Mouse (Mus musculus) MEL (cell line): ENCODE measurements around the gene Rcc1l. TPM values are rescaled to one million over a fixed set of nuclear protein-coding genes. Genes with fewer than 3 reads are reported as not detected.

ENCODE experiments used
- DNase-seq: peaks from one replicate; pipeline ENCODE4 v3.0.0; 2011; ENCODE audit warnings: low read depth, low spot score
- H3K27ac ChIP-seq: 2 replicates; pipeline ENCODE4 v1.5.1; 2012; ENCODE audit warnings: low read depth, mild to moderate bottlenecking, control low read depth, low read length, moderate library complexity; ENCODE audit not compliant: control insufficient read depth
- H3K27me3 ChIP-seq, 2 experiments: fragments of 150-350 bp in 1 of 2; sonication (generic) in 1 of 2; 2 replicates each; pipeline ENCODE4 v1.6.1; 2012; ENCODE audit warnings: low read length in 2 of 2, mild to moderate bottlenecking in 2 of 2, improper control_type of control experiment in 1 of 2, moderate library complexity in 1 of 2; ENCODE audit not compliant: insufficient read depth in 2 of 2, control insufficient read depth in 1 of 2
- H3K36me3 ChIP-seq, 2 experiments: 2 replicates each; pipeline ENCODE4 v1.6.1; 2012 to 2014; ENCODE audit warnings: low read length in 2 of 2, improper control_type of control experiment in 1 of 2, inconsistent platforms in 1 of 2, mild to moderate bottlenecking in 1 of 2; ENCODE audit not compliant: insufficient read depth in 2 of 2, control insufficient read depth in 1 of 2
- H3K4me1 ChIP-seq, 2 experiments: fragments of 150-350 bp in 1 of 2; sonication (generic) in 1 of 2; 2 replicates each; pipeline ENCODE4 v1.6.1; 2012; ENCODE audit warnings: low read length in 2 of 2, improper control_type of control experiment in 1 of 2, mild to moderate bottlenecking in 1 of 2; ENCODE audit not compliant: insufficient read depth in 2 of 2, control insufficient read depth in 1 of 2
- H3K4me3 ChIP-seq, 2 experiments: fragments of 150-350 bp in 1 of 2; sonication (generic) in 1 of 2; 2 replicates each; pipeline ENCODE4 v1.5.1; 2012; ENCODE audit warnings: low read depth in 2 of 2, low read length in 2 of 2, mild to moderate bottlenecking in 2 of 2, moderate library complexity in 2 of 2, control low read depth in 1 of 2, improper control_type of control experiment in 1 of 2; ENCODE audit not compliant: control insufficient read depth in 1 of 2, insufficient read depth in 1 of 2
- H3K79me2 ChIP-seq: 2 replicates; pipeline ENCODE4 v1.6.1; 2012; ENCODE audit warnings: mild to moderate bottlenecking, low read length, moderate library complexity; ENCODE audit not compliant: control insufficient read depth, poor library complexity, insufficient read depth
- H3K9ac ChIP-seq: 2 replicates; pipeline ENCODE4 v1.6.1; 2012; ENCODE audit warnings: low read depth, mild to moderate bottlenecking, control low read depth, low read length, moderate library complexity; ENCODE audit not compliant: control insufficient read depth, poor library complexity, severe bottlenecking
- H3K9me3 ChIP-seq: fragments of 150-350 bp; sonication (generic); replicated peaks from 2 replicates; pipeline ENCODE4 v1.6.1; 2012; ENCODE audit warnings: mild to moderate bottlenecking, low read length, improper control_type of control experiment, moderate library complexity; ENCODE audit not compliant: insufficient read depth
- CHD2 ChIP-seq: IDR thresholded peaks from 2 replicates; pipeline ENCODE4 v1.6.1; 2011; ENCODE audit warnings: low read length, improper control_type of control experiment
- CTCF ChIP-seq, 3 experiments: IDR thresholded peaks in 2 of 3; conservative IDR thresholded peaks in 1 of 3; 2 replicates each; pipeline ENCODE4 v1.5.1; 2011 to 2012; ENCODE audit warnings: low read length in 3 of 3, low read depth in 2 of 3, mild to moderate bottlenecking in 2 of 3, improper control_type of control experiment in 1 of 3, inconsistent platforms in 1 of 3, mixed read lengths in 1 of 3, moderate library complexity in 1 of 3; ENCODE audit not compliant: control insufficient read depth in 1 of 3, insufficient read depth in 1 of 3, poor library complexity in 1 of 3, severe bottlenecking in 1 of 3
- ELF1 ChIP-seq: IDR thresholded peaks from 2 replicates; pipeline ENCODE4 v1.6.1; 2014; ENCODE audit warnings: low read depth, mild to moderate bottlenecking, inconsistent platforms, low read length, improper control_type of control experiment, moderate library complexity
- ETS1 ChIP-seq: IDR thresholded peaks from 2 replicates; pipeline ENCODE4 v1.6.1; 2012; ENCODE audit warnings: low read depth, mild to moderate bottlenecking, inconsistent platforms, low read length, improper control_type of control experiment, moderate library complexity
- GATA1 ChIP-seq: IDR thresholded peaks from 2 replicates; pipeline ENCODE4 v1.6.1; 2011; ENCODE audit warnings: low read depth, low read length, improper control_type of control experiment
- HCFC1 ChIP-seq: IDR thresholded peaks from 2 replicates; pipeline ENCODE4 v1.6.1; 2012; ENCODE audit warnings: low read depth, mild to moderate bottlenecking, inconsistent platforms, low read length, improper control_type of control experiment, moderate library complexity
- JUND ChIP-seq: IDR thresholded peaks from 2 replicates; pipeline ENCODE4 v1.6.1; 2011; ENCODE audit warnings: low read depth, mild to moderate bottlenecking, improper control_type of control experiment, low read length
- MAFK ChIP-seq: IDR thresholded peaks from 2 replicates; pipeline ENCODE4 v1.6.1; 2011; ENCODE audit warnings: low read depth, mild to moderate bottlenecking, low read length, improper control_type of control experiment, borderline replicate concordance
- MAX ChIP-seq: IDR thresholded peaks from 2 replicates; pipeline ENCODE4 v1.6.1; 2011; ENCODE audit warnings: low read length, improper control_type of control experiment
- MAZ ChIP-seq: IDR thresholded peaks from 2 replicates; pipeline ENCODE4 v1.6.1; 2012; ENCODE audit warnings: low read depth, mild to moderate bottlenecking, inconsistent platforms, low read length, improper control_type of control experiment
- NRF1 ChIP-seq: IDR thresholded peaks from 2 replicates; pipeline ENCODE4 v1.6.1; 2014; ENCODE audit warnings: low read depth, mild to moderate bottlenecking, inconsistent platforms, low read length, improper control_type of control experiment, moderate library complexity; ENCODE audit not compliant: poor library complexity, insufficient read depth, severe bottlenecking
- POLR2A ChIP-seq, 2 experiments: IDR thresholded peaks; 2 replicates each; pipeline ENCODE4 v1.6.1; 2011 to 2012; ENCODE audit warnings: low read length in 2 of 2, mild to moderate bottlenecking in 2 of 2, control low read depth in 1 of 2, improper control_type of control experiment in 1 of 2, low read depth in 1 of 2, moderate library complexity in 1 of 2; ENCODE audit not compliant: control insufficient read depth in 1 of 2, insufficient read depth in 1 of 2, poor library complexity in 1 of 2
- POLR2AphosphoS2 ChIP-seq: IDR thresholded peaks from 2 replicates; pipeline ENCODE4 v1.6.1; 2011; ENCODE audit warnings: low read length, improper control_type of control experiment
- RCOR1 ChIP-seq: IDR thresholded peaks from 2 replicates; pipeline ENCODE4 v1.6.1; 2012; ENCODE audit warnings: low read depth, mild to moderate bottlenecking, inconsistent platforms, low read length, improper control_type of control experiment
- UBTF ChIP-seq: IDR thresholded peaks from 2 replicates; pipeline ENCODE4 v1.6.1; 2012; ENCODE audit warnings: low read depth, mild to moderate bottlenecking, inconsistent platforms, low read length, improper control_type of control experiment, moderate library complexity, borderline replicate concordance; ENCODE audit not compliant: insufficient read depth
- USF1 ChIP-seq: IDR thresholded peaks from 2 replicates; pipeline ENCODE4 v1.6.1; 2014; ENCODE audit warnings: low read depth, mild to moderate bottlenecking, inconsistent platforms, low read length, improper control_type of control experiment, moderate library complexity
- USF2 ChIP-seq, 2 experiments: IDR thresholded peaks; 2 replicates each; pipeline ENCODE4 v1.6.1; 2011 to 2012; ENCODE audit warnings: improper control_type of control experiment in 2 of 2, low read length in 2 of 2, borderline replicate concordance in 1 of 2, inconsistent platforms in 1 of 2, low read depth in 1 of 2, mild to moderate bottlenecking in 1 of 2; ENCODE audit not compliant: insufficient read depth in 1 of 2
- ZC3H11A ChIP-seq: IDR thresholded peaks from 2 replicates; pipeline ENCODE4 v1.6.1; 2012; ENCODE audit warnings: low read depth, mild to moderate bottlenecking, inconsistent platforms, low read length, improper control_type of control experiment
- ZKSCAN1 ChIP-seq: IDR thresholded peaks from 2 replicates; pipeline ENCODE4 v1.6.1; 2012; ENCODE audit warnings: low read depth, mild to moderate bottlenecking, inconsistent platforms, low read length, improper control_type of control experiment, moderate library complexity
- polyA plus RNA-seq, 2 experiments: library from polyadenylated mRNA; stranded (reverse) in 1 of 2; unstranded in 1 of 2; fragments of >175 nt in 1 of 2; fragments of >200 nt in 1 of 2; gene quantifications; 2 replicates each; pipeline versions ENCODE4 v1.2.1 to v1.2.4; 2012; ENCODE audit warnings: low replicate concordance in 2 of 2, low read depth in 1 of 2; ENCODE audit not compliant: insufficient read length in 2 of 2, insufficient read depth in 1 of 2, missing spikeins in 1 of 2
- total RNA-seq: library from RNA; depleted of rRNA; stranded (reverse); fragments of 300-350 nt; gene quantifications from 2 replicates; pipeline ENCODE4 v1.2.3, GENCODE M21; 2012

The Rcc1l gene
- total and polyA plus RNA-seq, 3 experiments = 51.7 to 59.1 TPM; not detected in 1

DNA sequence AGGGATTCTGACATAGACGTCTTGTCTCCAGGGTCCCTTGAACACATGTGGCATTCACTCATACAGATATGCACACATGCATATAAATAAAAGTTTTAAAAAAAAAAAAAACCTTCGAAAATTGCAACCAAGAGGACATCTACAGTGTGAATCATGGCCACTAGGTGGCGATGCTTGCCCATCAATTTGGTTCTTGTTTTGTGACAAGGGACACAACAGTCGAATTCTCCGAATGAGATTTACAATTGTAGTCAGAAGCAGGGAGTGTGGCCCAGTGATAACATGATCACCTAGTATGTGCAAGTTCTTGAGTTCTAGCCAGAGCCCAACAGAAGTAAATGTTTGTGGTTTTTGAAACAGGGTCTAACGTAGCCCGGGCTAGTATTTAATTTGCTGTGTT, 3.3 kb upstream of the Rcc1l start (continued):
- TF ChIP-seq NRF1 = no peak
- peak; percentile 74 for TF ChIP-seq ZKSCAN1
- no peak for TF ChIP-seq UBTF
- TF ChIP-seq ZC3H11A = peak; percentile 88
- no peak for TF ChIP-seq USF2 (IDR thresholded peaks at IDR 0.05; ENCODE audit: borderline replicate concordance in 1 of 2, insufficient read depth in 1 of 2, low read depth in 1 of 2, low read length in 2 of 2)
- TF ChIP-seq JUND = 0 out of 2 replicates have a peak, but pooled peaks have one; percentile 54
- TF ChIP-seq POLR2AphosphoS2 = no peak
- TF ChIP-seq GATA1 = no peak; the same call in 1 of the 2 replicates
- TF ChIP-seq HCFC1 = peak; percentile 62
- no peak for TF ChIP-seq ETS1
- TF ChIP-seq RCOR1 = peak; percentile 56; the same call in 1 of the 2 replicates

DNA sequence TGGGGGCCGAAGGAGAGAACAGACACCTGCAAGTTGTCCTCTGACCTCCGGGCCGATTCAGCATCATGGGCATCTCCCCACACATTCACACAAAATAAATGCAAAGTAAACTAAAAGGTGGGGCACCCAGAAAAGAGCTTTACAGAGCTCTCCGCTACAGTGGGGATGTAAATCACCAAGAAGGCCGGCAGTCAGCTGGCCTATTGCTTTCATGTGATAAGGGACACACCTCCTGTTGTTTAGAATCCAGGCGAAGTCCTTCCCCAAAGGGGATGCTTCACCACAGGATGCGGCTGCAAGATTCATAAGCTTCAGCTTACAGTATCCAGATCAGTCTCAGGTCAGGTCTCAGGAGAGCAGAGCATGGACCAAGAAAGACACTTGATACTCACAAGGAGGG, 2.0 kb upstream of the Rcc1l start:
- H3K4me3 ChIP-seq = no peak overlapping the region
- TF ChIP-seq HCFC1 (no peak), USF1 (no peak), JUND (no peak), ELF1 (no peak), MAX (no peak), POLR2A (IDR thresholded peaks at IDR 0.05; ENCODE audit: control insufficient read depth in 1 of 2, insufficient read depth in 1 of 2, low read depth in 1 of 2, low read length in 2 of 2, poor library complexity in 1 of 2) (no peak), CTCF (IDR thresholded peaks at IDR 0.05 in 2 of 3, conservative IDR thresholded peaks at IDR 0.05 in 1 of 3; ENCODE audit: control insufficient read depth in 1 of 3, insufficient read depth in 1 of 3, low read depth in 2 of 3, low read length in 3 of 3, poor library complexity in 1 of 3, severe bottlenecking in 1 of 3) (no peak), MAZ (no peak), UBTF (no peak), MAFK (no peak), CHD2 (no peak)
- peak; percentile 23 for DNase-seq
- H3K79me2 ChIP-seq = peaks cover 30% of the 10 kb centered on the region
- peaks cover 2 to 19% of the 10 kb centered on the region in 2 experiments; a peak in 3 of 4 replicates for H3K4me1 ChIP-seq
- no peak overlapping the region for H3K9ac ChIP-seq
- no peaks in the 10 kb centered on the region for H3K9me3 ChIP-seq
- no peaks in the 10 kb centered on the region for H3K27me3 ChIP-seq
- H3K36me3 ChIP-seq = peaks cover 0 to 24% of the 10 kb centered on the region in 2 experiments; a peak in 2 of 4 replicates
- no peak overlapping the region for H3K27ac ChIP-seq
